Mouse (Mus musculus): ENCODE measurements at regions not wholly inside any gene's neighbourhood (a gene's known extent, or its start where the extent isn't known, plus 50 kb on each side); places are given as distances from the start of the nearest gene placed in this dataset.

- TF ChIP-seq CTCF (IDR thresholded peaks at IDR 0.05) (no peak), POLR2A (IDR thresholded peaks at IDR 0.05; ENCODE audit: insufficient read depth, low read depth, low read length) (no peak), EP300 (IDR thresholded peaks at IDR 0.05; ENCODE audit: insufficient read depth, low read depth, low read length) (no peak)
Measured at GRCm38 (mm10) chr15:88451241-88451640, 148.9 kb upstream of the Zdhhc25 start.

Measured in heart, adult 2 months (tissue).